Mouse (Mus musculus): ENCODE results near the gene Hip1r. TPM values are rescaled to one million over a fixed set of nuclear protein-coding genes. Genes with fewer than 3 reads are reported as not detected.

Hip1r gene
- polyA plus RNA-seq, 1 experiment from 2014 or later, result 20.2 TPM

DNA sequence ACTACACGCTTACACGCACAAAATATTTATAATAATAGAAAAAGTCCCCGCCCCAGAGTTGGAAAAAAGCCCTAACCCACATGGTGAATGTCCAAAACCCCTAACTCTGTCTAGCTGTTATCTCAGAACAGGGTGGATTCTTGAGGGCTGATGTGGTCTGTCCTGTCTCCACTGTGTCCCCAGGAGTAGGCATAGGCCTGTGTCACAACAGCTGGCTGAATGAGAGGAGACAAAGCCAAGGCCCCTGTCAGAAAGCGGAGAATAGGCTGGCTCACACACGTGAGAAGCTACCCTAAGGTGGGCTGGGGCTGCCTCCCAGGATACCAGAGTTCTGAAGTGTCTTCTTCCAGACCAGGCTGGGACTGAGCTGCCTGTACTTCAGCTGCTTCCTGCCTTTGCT, 4.7 kb downstream of the Hip1r start:
- no peaks in the 10 kb centered on the region for H3K9me3 ChIP-seq (ENCODE audit: control insufficient read depth, low read length)
- ATAC-seq (replicated peaks; ENCODE audit: low FRiP score) (no peak), DNase-seq (ENCODE audit: low spot score) (no peak)
- H3K27me3 ChIP-seq (replicated peaks; ENCODE audit: control insufficient read depth, insufficient read depth, low read length), result peaks cover 1% of the 10 kb centered on the region; the same call in 1 of the 2 replicates
- no peaks in the 10 kb centered on the region for H3K36me3 ChIP-seq (ENCODE audit: control insufficient read depth, insufficient read depth, low read length)
- H3K4me3 ChIP-seq (ENCODE audit: low read depth, low read length), result no peak overlapping the region
- peaks cover 16% of the 10 kb centered on the region for H3K4me1 ChIP-seq (replicated peaks; ENCODE audit: control insufficient read depth, insufficient read depth, low read length)
- WGBS, result 79% methylated on average over 5 of the region's 5 CpGs
- peak overlapping the region; percentile 44; the same call in 1 of the 2 replicates for H3K4me2 ChIP-seq
- H3K27ac ChIP-seq (ENCODE audit: low read depth, low read length), result no peak overlapping the region
- H3K9ac ChIP-seq (ENCODE audit: low read depth, low read length), result no peak overlapping the region

DNA sequence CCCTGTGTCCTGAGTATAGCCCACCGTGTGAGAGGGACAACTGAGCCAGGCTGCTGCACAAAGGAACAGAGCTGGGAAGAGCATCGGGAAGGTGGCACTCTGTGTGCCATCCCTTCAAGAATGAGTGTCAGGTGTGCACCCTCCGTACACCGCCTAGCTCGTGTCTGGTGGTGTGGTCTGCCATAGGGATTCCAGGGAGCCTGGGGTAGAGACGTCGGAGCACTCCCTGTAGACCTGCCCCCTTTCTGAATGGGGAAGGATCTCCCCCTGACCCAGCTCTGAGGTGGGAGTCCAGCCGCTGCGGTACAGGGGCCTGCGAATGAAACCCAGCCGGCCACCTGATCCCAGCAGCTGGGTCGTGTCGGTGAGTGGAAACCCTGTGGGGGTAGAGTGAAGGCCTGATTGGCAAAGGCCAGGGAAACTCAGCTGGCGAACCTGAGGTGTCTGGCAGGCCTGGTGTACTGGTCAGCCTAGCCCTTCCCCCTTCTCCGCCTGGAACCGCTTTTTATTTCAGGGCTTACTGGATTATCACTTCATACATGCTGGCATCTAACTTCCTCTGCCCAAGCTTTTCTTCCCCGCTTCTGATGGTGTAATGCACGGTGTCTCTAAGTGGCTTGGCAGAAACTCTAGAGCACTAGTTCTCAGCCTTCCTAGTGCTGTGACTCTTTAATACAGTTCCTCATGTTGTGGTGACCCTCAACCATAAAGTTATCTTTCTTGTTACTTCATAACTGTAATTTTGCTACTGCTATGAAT, 6.0 kb downstream of the Hip1r start:
- Histone ChIP-seq H3K4me1 (replicated peaks; ENCODE audit: control insufficient read depth, insufficient read depth, low read length) (peaks cover 14% of the 10 kb centered on the region), H3K27ac (ENCODE audit: low read depth, low read length) (0 out of 2 replicates have a peak overlapping the region, but pooled peaks have one; percentile 6), H3K4me3 (ENCODE audit: low read depth, low read length) (no peak overlapping the region), H3K9ac (ENCODE audit: low read depth, low read length) (no peak overlapping the region), H3K4me2 (no peak overlapping the region), H3K27me3 (replicated peaks; ENCODE audit: control insufficient read depth, insufficient read depth, low read length) (no peaks in the 10 kb centered on the region; the same call in 1 of the 2 replicates), H3K9me3 (ENCODE audit: control insufficient read depth, low read length) (no peaks in the 10 kb centered on the region), H3K36me3 (ENCODE audit: control insufficient read depth, insufficient read depth, low read length) (no peaks in the 10 kb centered on the region)
- ATAC-seq (replicated peaks; ENCODE audit: low FRiP score) (no peak), DNase-seq (ENCODE audit: low spot score) (no peak)
- WGBS, result 73% methylated on average over 18 of the region's 18 CpGs

GRCm38 (mm10) chr5:123979980-123980369, 6.5 kb downstream of the Hip1r start:
- WGBS, result 56% methylated on average over 4 of the region's 4 CpGs
- peaks cover 11% of the 10 kb centered on the region for H3K4me1 ChIP-seq (replicated peaks; ENCODE audit: control insufficient read depth, insufficient read depth, low read length)
- no peak overlapping the region for H3K4me2 ChIP-seq
- no peaks in the 10 kb centered on the region for H3K27me3 ChIP-seq (replicated peaks; ENCODE audit: control insufficient read depth, insufficient read depth, low read length)
- no peaks in the 10 kb centered on the region for H3K36me3 ChIP-seq (ENCODE audit: control insufficient read depth, insufficient read depth, low read length)
- DNase-seq (ENCODE audit: low spot score), result no peak
- H3K4me3 ChIP-seq (ENCODE audit: low read depth, low read length), result no peak overlapping the region
- no peak overlapping the region for H3K9ac ChIP-seq (ENCODE audit: low read depth, low read length)
- ATAC-seq (replicated peaks; ENCODE audit: low FRiP score), result no peak
- H3K27ac ChIP-seq (ENCODE audit: low read depth, low read length), result no peak overlapping the region
- no peaks in the 10 kb centered on the region for H3K9me3 ChIP-seq (ENCODE audit: control insufficient read depth, low read length)

- H3K27me3 ChIP-seq (replicated peaks; ENCODE audit: control insufficient read depth, insufficient read depth, low read length), result no peaks in the 10 kb centered on the region
- H3K27ac ChIP-seq (ENCODE audit: low read depth, low read length), result no peak overlapping the region
- H3K4me3 ChIP-seq (ENCODE audit: low read depth, low read length), result no peak overlapping the region
- no peaks in the 10 kb centered on the region for H3K36me3 ChIP-seq (ENCODE audit: control insufficient read depth, insufficient read depth, low read length)
- H3K4me1 ChIP-seq (replicated peaks; ENCODE audit: control insufficient read depth, insufficient read depth, low read length), result peaks cover 11% of the 10 kb centered on the region
- H3K9ac ChIP-seq (ENCODE audit: low read depth, low read length), result no peak overlapping the region
- H3K4me2 ChIP-seq, result no peak overlapping the region
- no peaks in the 10 kb centered on the region for H3K9me3 ChIP-seq (ENCODE audit: control insufficient read depth, low read length)
- 72% methylated on average over 9 of the region's 9 CpGs for WGBS
- ATAC-seq (replicated peaks; ENCODE audit: low FRiP score) (no peak), DNase-seq (ENCODE audit: low spot score) (no peak)
Measured at GRCm38 (mm10) chr5:123980521-123981249, 7.3 kb downstream of the Hip1r start.

- DNase-seq (ENCODE audit: low spot score) (no peak), ATAC-seq (replicated peaks; ENCODE audit: low FRiP score) (no peak)
- Histone ChIP-seq H3K4me2 (no peak overlapping the region), H3K9me3 (ENCODE audit: control insufficient read depth, low read length) (no peaks in the 10 kb centered on the region), H3K27me3 (replicated peaks; ENCODE audit: control insufficient read depth, insufficient read depth, low read length) (no peaks in the 10 kb centered on the region), H3K9ac (ENCODE audit: low read depth, low read length) (no peak overlapping the region), H3K36me3 (ENCODE audit: control insufficient read depth, insufficient read depth, low read length) (no peaks in the 10 kb centered on the region), H3K4me1 (replicated peaks; ENCODE audit: control insufficient read depth, insufficient read depth, low read length) (peaks cover 11% of the 10 kb centered on the region), H3K27ac (ENCODE audit: low read depth, low read length) (no peak overlapping the region), H3K4me3 (ENCODE audit: low read depth, low read length) (no peak overlapping the region)
- 80% methylated on average over 6 of the region's 6 CpGs for WGBS
Measured at GRCm38 (mm10) chr5:123981250-123981554, 7.8 kb downstream of the Hip1r start.

DNA sequence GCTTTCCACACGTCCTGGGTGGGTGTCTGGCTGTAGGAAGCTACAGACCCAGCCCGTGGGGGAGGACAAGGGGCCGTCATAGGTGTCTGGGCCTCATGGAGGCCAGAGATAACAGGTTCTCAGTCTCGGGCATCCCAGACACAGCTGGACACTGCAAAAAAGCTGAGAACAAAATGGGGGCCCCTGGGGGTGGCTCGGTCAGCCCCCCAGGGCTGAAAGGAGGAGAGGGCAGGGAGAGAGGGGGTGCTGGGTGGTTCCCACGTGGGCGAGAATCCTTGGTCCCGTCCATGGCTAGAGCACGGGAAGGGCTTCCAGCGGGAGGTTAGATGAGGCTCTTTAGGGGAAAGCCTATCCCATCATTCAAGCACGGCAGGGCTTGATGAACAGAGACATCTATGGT, 9.4 kb downstream of the Hip1r start:
- ATAC-seq (replicated peaks; ENCODE audit: low FRiP score), result no peak

GRCm38 (mm10) chr5:123985434-123985833, 12.0 kb downstream of the Hip1r start:
- ATAC-seq (replicated peaks; ENCODE audit: low FRiP score) (no peak), DNase-seq (ENCODE audit: low spot score) (no peak)
- Histone ChIP-seq H3K4me3 (ENCODE audit: low read depth, low read length) (no peak overlapping the region), H3K4me1 (replicated peaks; ENCODE audit: control insufficient read depth, insufficient read depth, low read length) (peaks cover 16% of the 10 kb centered on the region), H3K27ac (ENCODE audit: low read depth, low read length) (no peak overlapping the region), H3K27me3 (replicated peaks; ENCODE audit: control insufficient read depth, insufficient read depth, low read length) (no peaks in the 10 kb centered on the region), H3K9ac (ENCODE audit: low read depth, low read length) (no peak overlapping the region), H3K36me3 (ENCODE audit: control insufficient read depth, insufficient read depth, low read length) (no peaks in the 10 kb centered on the region), H3K4me2 (no peak overlapping the region), H3K9me3 (ENCODE audit: control insufficient read depth, low read length) (no peaks in the 10 kb centered on the region)
- 79% methylated on average over 9 of the region's 9 CpGs for WGBS

More for the DNA sequence above, 9.4 kb downstream of the Hip1r start:
- H3K4me3 ChIP-seq (ENCODE audit: low read depth, low read length), result no peak overlapping the region
- no peaks in the 10 kb centered on the region for H3K27me3 ChIP-seq (replicated peaks; ENCODE audit: control insufficient read depth, insufficient read depth, low read length)
- no peak for DNase-seq (ENCODE audit: low spot score)
- H3K4me2 ChIP-seq, result no peak overlapping the region
- no peak overlapping the region for H3K27ac ChIP-seq (ENCODE audit: low read depth, low read length)
- 67% methylated on average over 11 of the region's 11 CpGs for WGBS
- no peak overlapping the region for H3K9ac ChIP-seq (ENCODE audit: low read depth, low read length)
- H3K4me1 ChIP-seq (replicated peaks; ENCODE audit: control insufficient read depth, insufficient read depth, low read length), result peaks cover 16% of the 10 kb centered on the region
- no peaks in the 10 kb centered on the region for H3K36me3 ChIP-seq (ENCODE audit: control insufficient read depth, insufficient read depth, low read length)
- no peaks in the 10 kb centered on the region for H3K9me3 ChIP-seq (ENCODE audit: control insufficient read depth, low read length)

DNA sequence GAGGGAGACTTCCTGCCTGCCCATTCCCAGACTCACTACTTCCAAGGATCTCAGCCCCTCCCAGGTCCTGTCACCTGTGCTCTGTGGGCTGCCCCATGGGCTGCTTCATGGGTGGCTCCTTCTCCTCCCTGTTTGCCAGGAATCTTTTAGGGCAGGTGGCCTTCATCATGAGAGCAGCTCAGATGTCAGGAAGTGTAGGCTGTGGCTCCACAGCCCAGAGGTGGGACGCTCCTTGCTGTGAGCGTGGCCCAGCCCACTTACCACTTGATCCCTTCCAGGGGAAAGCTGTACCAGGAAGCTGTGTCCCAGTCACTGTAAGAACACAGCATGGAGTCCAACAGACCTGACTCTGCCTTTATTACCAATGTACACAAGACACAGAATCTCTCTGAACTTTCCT, 13.5 kb downstream of the Hip1r start:
- no peak for ATAC-seq (replicated peaks; ENCODE audit: low FRiP score)
- no peaks in the 10 kb centered on the region for H3K27me3 ChIP-seq (replicated peaks; ENCODE audit: control insufficient read depth, insufficient read depth, low read length)
- peaks cover 16% of the 10 kb centered on the region for H3K4me1 ChIP-seq (replicated peaks; ENCODE audit: control insufficient read depth, insufficient read depth, low read length)
- 55% methylated on average over 2 of the region's 2 CpGs for WGBS
- peaks cover 2% of the 10 kb centered on the region; the same call in 1 of the 2 replicates for H3K36me3 ChIP-seq (ENCODE audit: control insufficient read depth, insufficient read depth, low read length)
- no peak overlapping the region for H3K4me3 ChIP-seq (ENCODE audit: low read depth, low read length)
- no peak overlapping the region for H3K9ac ChIP-seq (ENCODE audit: low read depth, low read length)
- no peak for DNase-seq (ENCODE audit: low spot score)
- no peak overlapping the region for H3K4me2 ChIP-seq
- H3K9me3 ChIP-seq (ENCODE audit: control insufficient read depth, low read length), result no peaks in the 10 kb centered on the region
- H3K27ac ChIP-seq (ENCODE audit: low read depth, low read length), result no peak overlapping the region

- DNase-seq (ENCODE audit: low spot score) (no peak), ATAC-seq (replicated peaks; ENCODE audit: low FRiP score) (no peak)
- H3K9ac ChIP-seq (ENCODE audit: low read depth, low read length), result no peak overlapping the region
- no peak overlapping the region for H3K4me3 ChIP-seq (ENCODE audit: low read depth, low read length)
- no peaks in the 10 kb centered on the region for H3K9me3 ChIP-seq (ENCODE audit: control insufficient read depth, low read length)
- H3K27ac ChIP-seq (ENCODE audit: low read depth, low read length), result no peak overlapping the region
- H3K4me1 ChIP-seq (replicated peaks; ENCODE audit: control insufficient read depth, insufficient read depth, low read length), result peaks cover 17% of the 10 kb centered on the region
- H3K36me3 ChIP-seq (ENCODE audit: control insufficient read depth, insufficient read depth, low read length), result peaks cover 2% of the 10 kb centered on the region; the same call in 1 of the 2 replicates
- WGBS, result 69% methylated on average over 4 of the region's 4 CpGs
- no peak overlapping the region for H3K4me2 ChIP-seq
- no peaks in the 10 kb centered on the region for H3K27me3 ChIP-seq (replicated peaks; ENCODE audit: control insufficient read depth, insufficient read depth, low read length)
Measured at GRCm38 (mm10) chr5:123987511-123987910, 14.1 kb downstream of the Hip1r start.
